Mouse (Mus musculus) cerebellum, adult (tissue): ENCODE measurements at regions not wholly inside any gene's neighbourhood (a gene's known extent, or its start where the extent isn't known, plus 50 kb on each side); places are given as distances from the start of the nearest gene placed in this dataset.
"Not testable (repeated sequence)": the region's sequence is repeated elsewhere in the genome, so short reads cannot be mapped to it uniquely, and the experiment has no call there.

Experiments used
- ATAC-seq: cut with Nextera tagmentation; 2 replicates; pipeline ENCODE4 v1.9.2; 2017; ENCODE audit warnings: mild to moderate bottlenecking, moderate library complexity, mixed read lengths; ENCODE audit not compliant: insufficient number of reproducible peaks, low FRiP score, low TSS enrichment

DNA sequence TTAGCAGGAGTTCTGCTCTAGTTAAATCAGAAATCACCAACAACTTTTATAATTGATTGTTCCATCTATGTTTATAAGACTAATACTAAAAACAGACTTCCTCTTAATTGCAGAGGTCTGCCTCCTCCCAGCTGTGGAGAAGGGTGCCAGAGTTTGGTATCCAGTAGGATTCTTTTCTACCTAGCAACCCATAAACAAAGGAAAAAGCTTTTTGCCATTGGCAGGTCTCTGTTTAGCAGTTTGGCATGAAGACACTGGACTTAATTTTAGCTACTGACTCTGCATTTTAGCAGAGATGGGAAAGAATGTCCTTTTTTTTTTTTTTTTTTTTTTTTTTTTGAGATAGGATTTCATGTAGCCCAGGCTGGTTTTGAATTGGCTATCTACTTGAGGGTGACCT is 1628.4 kb downstream of the A830018L16Rik start:
- ATAC-seq: no peak

GRCm38 (mm10) chr1:13050140-13050775 is 1636.4 kb downstream of the A830018L16Rik start:
- ATAC-seq: peak; percentile 56

DNA sequence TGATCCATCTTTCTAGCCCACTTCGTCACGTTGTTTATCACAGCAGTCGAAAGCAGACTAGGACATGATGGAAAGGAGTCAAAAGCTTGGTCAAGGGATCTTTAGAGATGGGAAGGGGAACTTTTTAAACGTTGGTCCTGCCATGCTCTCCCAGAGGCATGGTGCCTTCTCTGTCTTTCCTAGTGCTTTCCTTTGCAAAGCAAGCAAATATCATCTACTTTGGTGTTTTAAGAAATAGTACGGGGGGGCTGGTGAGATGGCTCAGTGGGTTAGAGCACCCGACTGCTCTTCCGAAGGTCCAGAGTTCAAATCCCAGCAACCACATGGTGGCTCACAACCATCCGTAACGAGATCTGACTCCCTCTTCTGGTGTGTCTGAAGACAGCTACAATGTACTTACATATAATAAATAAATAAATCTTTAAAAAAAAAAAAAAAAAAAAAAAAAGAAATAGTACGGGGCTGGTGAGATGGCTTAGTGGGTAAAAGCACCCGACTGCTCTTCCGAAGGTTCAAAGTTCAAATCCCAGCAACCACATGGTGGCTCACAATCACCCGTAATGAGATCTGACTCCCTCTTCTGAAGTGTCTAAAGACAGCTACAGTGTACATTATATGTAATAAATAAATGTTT is 1637.6 kb downstream of the A830018L16Rik start:
- not testable (repeated sequence) for ATAC-seq

DNA sequence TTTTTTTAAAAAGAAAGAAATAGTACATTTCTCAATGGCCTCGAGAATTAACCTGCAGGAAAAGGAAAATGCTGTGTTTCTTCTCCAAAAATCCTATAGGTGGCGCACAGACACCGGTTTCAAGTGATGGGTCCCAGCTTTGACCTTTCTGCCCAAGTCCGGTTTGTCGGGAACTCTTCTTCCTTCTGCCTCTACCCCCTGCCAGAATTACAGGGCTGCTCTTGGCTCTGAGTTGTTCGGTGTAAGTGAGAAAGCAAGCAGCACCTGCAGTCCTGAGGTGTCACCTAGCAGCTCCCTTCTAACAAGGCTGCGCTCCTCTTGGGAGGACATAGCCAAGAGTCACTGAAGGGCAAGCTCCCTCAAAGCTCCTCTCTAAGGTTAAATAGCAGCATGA is 1638.2 kb downstream of the A830018L16Rik start:
- ATAC-seq: peak; percentile 29; the same call in 1 of the 2 replicates

- ATAC-seq: no peak
Measured at GRCm38 (mm10) chr1:13057741-13058140, 1643.8 kb downstream of the A830018L16Rik start.

GRCm38 (mm10) chr1:13059616-13060320 is 1645.9 kb downstream of the A830018L16Rik start:
- ATAC-seq: no peak
